In the genomic region with DNA sequence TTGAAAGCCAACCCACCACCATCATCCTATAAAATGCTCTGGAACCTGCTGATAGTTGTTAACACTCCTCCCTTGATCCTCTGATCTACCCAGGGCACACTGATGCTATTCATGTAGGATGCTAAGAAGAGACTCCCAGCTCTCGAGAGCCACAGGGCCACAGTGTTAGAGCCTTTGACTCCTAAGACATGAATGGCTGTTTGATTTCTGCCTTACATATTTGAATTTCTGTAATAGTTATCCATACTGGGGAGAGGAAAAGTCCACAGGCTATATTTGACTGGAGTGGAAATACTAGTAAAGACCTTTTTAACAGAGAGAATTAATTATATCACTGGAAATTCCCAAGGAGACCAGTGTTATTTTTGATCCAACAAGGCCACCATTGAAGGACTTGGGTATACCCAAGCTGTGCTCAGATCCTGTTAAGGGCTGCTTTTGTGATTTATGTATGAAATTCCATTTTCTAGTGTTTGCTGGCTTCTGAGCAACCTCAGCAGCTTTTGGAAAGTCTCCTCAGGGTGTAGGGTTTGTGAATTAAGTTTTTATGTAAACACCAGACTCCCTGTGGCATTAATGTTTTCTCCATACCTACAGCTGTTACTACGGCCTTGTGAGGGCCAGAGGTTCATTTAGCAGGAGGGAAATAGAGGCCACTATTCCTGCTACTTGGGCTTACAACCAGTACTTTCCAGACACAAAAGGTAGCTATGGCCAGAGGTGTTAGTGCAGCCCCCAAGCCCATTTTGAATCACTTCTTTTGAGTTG, we compare ENCODE assay signal across 19 mouse cellular contexts.
"Had no signal": no experiment of that assay in that cellular context is flagged by ENCODE, and none has a peak within 500 bp of the region (broad histone marks: within the 10 kb centered on the region; RNA-seq: fewer than 3 reads in every experiment).

No protein-coding gene starts in this region.

- H3K27me3 ChIP-seq: liver, embryonic 13.5 days; midbrain, embryonic 12.5 days; neural tube, embryonic 13.5 days; stomach, embryonic 15.5 days had no signal

- H3K4me1 ChIP-seq: liver, embryonic 13.5 days; neural tube, embryonic 13.5 days; stomach, embryonic 15.5 days had no signal

- H3K9ac ChIP-seq: liver, embryonic 13.5 days; midbrain, embryonic 12.5 days; neural tube, embryonic 13.5 days; stomach, embryonic 15.5 days had no signal

- DNase-seq: kidney, adult 18-20 months; kidney, adult 9 months; kidney, postnatal 14 days; kidney, postnatal 4 days; left cerebral cortex, postnatal 4 days; liver, embryonic 13.5 days; lung, adult 2 months; lung, postnatal 14 days; lung, postnatal 4 days; retina, postnatal 1 day; right cerebral cortex, postnatal 25 days; spleen, adult 18-20 months; thymus, postnatal 36 days had no signal

- H3K36me3 ChIP-seq: liver, embryonic 13.5 days; midbrain, embryonic 12.5 days; stomach, embryonic 15.5 days had no signal

- H3K9me3 ChIP-seq: liver, embryonic 13.5 days; midbrain, embryonic 12.5 days; neural tube, embryonic 13.5 days; stomach, embryonic 15.5 days had no signal

- H3K4me3 ChIP-seq: liver, embryonic 13.5 days; midbrain, embryonic 12.5 days; myocyte; neural tube, embryonic 13.5 days; stomach, embryonic 15.5 days had no signal

- H3K27ac ChIP-seq: liver, embryonic 13.5 days; midbrain, embryonic 12.5 days; neural tube, embryonic 13.5 days; stomach, embryonic 15.5 days had no signal

- ATAC-seq: intestine, embryonic 16.5 days; midbrain, embryonic 16.5 days had no signal

- H3K4me2 ChIP-seq: liver, embryonic 13.5 days; midbrain, embryonic 12.5 days; neural tube, embryonic 13.5 days; stomach, embryonic 15.5 days had no signal
